Mouse (Mus musculus) MN1 (cell line): ENCODE data around the gene Mogs.

Source experiments
- DNase-seq: peaks from one replicate; pipeline ENCODE4 v3.0.0-alpha.2; 2016; ENCODE audit warnings: low spot score

Gene Mogs

DNA sequence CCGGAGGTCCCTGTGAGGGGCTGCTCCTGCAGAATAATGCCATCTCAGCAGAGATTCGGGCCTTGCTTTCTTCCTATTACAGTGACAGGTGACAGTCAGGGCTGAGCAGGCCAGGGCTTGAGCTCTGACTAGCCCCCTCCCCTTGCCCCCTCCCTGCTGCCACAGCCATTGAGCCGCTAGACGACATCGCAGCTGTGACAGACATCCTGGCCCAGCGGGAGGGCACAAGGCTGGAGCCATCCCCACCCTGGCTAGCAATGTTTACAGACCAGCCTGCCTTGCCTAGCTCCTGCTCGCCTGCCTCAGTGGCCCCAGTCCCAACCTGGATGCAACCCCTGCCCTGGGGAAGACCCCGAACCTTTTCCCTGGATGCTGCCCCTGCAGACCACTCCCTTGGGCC lies 36.4 kb downstream of the Mogs start:
- no peak for DNase-seq

DNA sequence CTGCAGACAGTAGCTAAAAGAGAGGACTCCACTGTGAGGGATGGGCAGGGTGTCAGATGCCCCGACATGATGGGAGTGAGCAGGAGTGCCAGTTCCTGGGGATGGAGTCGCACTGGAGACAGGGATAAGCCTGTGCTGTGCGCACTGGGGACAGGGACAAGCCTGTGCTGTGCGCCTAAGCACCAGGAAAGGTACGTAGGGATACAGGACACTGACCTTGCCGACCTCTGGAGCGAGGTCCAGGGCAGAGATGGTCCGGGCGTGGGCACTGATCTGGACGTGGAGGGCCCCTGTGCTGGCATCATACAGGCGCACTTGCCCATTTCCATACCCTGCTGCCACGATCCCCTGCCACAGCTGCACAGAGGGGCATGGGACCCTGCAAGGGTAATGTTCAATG lies 37.7 kb downstream of the Mogs start:
- no peak for DNase-seq

DNA sequence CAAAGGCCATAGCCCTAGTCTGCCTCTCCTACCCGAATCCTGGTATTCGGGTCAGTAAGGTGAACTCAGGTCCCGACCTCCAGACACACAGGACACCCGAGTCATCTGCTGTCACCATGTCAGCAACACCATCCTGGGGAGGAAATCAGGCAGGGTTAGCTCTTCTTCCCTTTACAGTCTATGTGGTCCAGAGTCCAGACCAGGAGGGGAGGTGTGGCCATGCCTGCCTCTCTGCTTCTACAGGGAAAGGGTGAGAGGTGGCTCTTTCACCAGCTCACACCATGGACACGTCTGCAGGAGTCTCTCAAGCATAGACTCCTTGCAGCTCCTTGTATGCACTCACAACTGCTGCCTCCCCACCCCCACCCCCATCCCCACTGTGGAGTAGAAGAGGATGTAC lies 38.2 kb downstream of the Mogs start:
- DNase-seq, result no peak

DNA sequence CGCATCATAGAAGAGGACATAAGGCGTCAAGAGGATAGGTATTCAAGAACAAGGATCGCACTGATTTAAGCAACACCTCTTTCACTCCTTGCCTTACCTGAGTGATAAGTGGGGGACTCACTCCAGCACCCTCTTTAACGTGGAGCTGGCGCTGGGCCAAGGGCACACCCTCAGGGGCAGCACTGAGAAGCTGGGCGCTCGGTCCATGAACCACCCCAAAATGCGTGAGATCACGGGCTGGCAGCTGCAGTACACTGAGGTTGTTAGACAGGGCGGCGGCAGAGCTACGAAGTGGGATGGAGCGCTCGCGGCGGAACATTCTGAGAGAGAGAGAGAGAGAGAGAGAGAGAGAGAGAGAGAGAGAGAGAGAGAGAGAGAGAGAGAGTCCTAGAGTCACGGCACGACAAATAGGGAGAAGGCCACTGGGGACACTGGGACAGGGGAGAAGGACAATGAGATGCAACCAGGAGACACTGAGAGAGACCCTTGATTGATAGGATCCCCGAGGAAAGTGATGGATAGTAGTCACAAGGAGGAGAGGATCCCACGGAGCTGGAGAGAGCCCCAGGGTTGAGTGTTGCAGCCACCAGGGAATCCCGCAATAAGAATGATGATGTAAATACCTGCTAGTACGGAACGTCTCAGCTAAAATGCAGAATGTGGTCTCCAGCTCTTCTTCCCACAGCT lies 40.4 kb downstream of the Mogs start:
- DNase-seq, result peak; percentile 57

DNA sequence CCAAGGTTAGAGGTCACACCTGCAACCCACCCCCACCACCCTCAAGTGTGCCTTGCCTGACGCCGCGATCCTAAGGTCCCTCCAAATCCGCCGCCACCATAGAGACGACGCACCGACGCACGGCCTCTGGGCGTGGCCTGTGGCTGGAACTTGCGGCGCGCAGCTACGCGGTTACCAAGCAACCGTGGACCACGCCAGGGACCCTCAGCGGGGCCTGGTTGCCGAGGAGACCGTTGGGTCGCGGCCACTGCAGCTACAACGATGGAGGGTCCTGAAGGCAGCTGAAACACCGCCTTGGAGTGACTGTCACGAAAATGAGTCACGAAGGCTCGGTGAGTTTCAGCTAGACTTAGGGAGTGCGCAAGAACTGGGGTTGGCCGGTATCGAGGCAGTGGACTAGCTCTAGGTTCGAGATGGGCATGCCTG lies 41.0 kb downstream of the Mogs start, which contains the start of the genes Wdr54 and 1700003E16Rik:
TSS of gene Wdr54 (minus strand) at position 139 of the 426 bp plus-strand sequence.
TSS of gene 1700003E16Rik (plus strand) at position 146 of the 426 bp plus-strand sequence.
- peak; percentile 86 for DNase-seq

DNA sequence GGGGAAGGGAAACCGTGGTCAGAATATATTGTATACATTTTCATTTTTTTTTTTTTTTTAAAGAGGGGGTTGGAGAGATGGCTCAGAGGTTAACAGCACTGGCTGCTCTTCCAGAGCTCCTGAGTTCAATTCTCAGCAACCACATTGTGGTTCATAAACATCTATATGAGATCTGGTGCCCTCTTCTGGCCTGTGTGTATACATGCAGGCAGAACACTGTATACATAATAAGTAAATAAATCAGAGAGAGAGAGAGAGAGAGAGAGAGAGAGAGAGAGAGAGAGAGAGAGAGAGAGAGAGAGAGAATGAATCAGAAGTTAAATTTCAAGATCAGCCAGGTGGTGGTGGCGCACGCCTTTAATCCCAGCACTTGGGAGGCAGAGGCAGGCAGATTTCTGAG lies 44.2 kb downstream of the Mogs start:
- peak; percentile 83 for DNase-seq

DNA sequence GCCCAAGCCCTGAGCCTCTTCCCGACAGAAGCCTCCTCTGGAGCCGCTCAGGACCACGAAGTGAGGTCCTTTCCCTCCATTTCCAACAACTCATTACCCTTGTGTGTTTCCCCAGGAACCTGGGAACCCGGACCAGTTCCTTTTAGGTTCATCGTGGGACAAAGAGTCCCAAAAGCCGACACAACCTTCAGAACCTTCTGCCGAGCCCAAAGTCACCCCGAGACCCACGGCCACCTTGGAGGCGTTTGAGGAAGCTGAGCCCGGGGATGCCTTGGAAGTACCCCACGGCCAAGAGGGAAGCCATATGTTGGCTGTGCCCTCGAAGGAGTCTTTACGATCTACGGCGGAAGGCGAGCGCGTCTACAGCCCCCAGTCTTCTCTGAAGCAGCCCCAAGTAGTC lies 46.1 kb downstream of the Mogs start:
- no peak for DNase-seq

DNA sequence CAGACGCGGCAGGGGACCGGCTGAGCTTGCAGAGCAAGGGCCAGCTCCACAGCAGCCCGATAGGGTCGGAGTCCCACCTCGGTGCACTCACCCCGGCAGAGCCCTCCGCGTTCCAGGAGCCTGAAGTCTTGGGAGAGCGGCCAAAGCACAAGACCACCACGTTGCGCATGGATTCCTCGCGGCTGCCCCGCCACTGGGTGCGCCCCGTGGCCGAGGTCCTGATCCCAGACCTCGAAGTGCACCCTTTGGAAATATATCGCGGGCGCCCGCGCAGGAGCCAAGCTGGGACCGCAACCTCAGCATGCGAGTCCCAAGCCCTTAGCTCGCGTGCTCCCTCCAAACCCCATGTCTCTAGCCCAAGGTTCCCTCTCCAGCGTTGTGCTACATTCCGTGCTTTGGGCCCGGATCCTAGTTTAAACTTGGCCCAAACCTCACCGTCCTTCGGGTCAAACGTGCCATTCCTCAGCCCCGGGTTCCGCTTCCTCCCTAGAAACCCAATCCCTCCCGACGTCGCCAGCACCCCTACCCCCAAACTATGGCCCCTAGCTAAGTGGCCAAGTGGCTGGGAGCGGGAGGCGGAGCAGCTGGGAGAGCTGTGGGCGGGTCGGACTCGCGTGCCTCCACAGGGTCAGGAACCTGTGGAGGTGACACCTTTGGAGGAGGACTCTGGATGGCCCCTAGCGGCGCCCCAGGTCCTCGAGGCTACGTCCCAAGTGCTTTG lies 46.8 kb downstream of the Mogs start:
- no peak for DNase-seq

DNA sequence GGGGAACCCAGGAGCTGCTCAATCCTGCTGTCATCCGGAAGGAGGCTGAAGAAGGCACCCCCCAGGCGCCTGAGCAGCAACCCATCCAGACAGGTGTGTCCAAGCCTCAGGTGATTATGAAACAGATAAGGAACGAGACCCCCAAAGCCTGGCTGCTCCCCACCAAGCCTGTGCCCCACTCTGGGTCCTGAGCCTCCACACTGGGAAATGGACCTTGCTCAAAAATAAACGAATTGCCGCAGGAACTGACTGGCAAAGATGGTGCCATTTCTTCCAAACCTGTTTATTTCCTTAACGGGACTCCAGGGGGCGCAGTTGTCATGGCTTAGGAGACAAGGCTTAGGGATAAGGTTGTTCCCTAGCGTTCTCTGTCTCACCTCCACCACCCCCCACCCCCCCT lies 47.4 kb downstream of the Mogs start:
- DNase-seq, result peak; percentile 74

DNA sequence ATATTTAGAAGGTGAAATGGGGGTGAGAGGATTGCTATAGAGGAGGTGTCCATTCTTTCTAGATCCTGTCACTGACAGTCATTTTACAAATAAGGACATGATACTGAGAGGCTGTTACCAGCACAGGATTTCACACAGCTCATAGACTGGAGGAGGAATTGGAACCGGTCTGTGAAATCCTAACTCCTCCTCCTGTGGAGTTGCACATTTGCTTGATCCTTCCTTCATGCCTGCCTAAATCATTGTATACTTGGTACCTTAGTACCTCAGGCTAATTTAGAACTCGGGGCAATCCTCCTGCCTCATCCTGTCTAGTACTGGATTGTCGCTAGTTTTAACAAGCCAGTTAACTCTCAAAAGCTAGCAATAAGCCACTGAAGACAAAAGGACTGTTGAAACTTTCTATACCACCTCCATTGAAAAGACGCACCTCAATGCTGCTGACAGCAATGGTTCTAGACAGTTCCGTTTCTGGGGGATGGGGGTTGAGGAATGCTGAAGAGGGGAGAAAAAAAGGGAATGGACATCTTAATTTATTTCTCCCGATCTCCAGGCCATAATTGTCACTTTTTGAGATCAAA lies 49.8 kb downstream of the Mogs start:
- no peak for DNase-seq

DNA sequence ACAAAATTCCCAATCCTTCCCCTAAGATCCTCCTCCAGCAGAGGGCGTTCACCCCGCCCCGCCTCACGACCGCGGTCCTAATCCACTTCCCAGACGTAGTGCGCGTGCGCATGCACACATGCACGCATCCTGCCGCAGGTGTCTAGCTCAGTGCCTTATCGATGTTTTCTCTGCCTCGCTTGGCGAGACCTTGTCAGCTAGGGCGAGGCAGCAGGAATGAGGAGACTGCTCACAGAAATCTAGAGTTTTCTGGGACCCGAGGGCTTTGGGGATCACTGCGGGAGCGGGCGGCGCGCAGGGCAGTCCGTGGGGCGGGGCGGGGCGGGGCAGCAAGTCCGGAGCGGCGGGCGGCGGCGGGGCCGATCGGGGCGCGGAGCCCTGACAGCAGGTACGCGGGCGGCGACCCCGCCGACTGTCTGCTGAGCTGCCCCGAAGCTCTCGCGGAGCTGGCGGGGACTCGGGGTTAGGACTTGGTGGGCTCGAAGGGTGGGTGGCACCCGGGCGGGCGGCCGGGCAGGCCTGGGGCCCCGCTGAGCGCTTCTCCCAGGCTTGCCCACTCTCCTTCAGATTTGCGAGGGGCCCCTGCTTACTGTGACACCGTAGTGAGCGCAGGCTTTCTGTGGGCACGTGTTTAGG lies 50.4 kb downstream of the Mogs start, which contains the start of gene Dctn1:
TSS of gene Dctn1 (plus strand) at position 314 of the 636 bp plus-strand sequence.
- DNase-seq, result peak; percentile 94

DNA sequence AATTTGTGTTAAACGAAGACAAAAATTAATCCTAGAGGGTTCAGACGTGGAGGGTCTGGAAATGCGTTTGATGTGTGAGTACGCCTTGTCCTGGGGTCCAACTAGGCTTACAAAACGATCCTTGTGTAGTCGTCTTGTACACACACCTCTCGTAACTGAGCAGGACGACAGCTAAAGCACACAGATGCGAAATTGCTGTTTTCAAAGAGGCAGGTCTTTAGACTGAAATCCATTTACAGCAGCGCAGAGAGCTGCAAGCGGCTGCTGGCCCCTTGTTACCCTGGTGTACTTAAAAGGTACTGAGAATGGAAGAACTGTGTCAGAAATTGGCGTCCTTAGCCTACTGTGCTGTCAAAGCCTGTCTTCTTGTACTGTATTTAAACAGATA lies 50.9 kb downstream of the Mogs start:
- peak; percentile 60 for DNase-seq
